Mouse (Mus musculus) mouse embryonic stem cell (cell line): ENCODE results near the gene Lypd5.

ENCODE experiments used
- in situ Hi-C, 2 experiments: fragments of 300-500 bp; cut with MboI; formaldehyde crosslinking; loops; 1 replicate in 1 of 2; 3 replicates in 1 of 2; pipeline ENCODE4 v1.14.3; 2019 to 2020; ENCODE audit warnings: low sequenced_read_pairs in 2 of 2, low pct_unique_long_range_greater_than_20kb in 1 of 2, mixed read lengths in 1 of 2; ENCODE audit not compliant: unreplicated experiment in 1 of 2

Gene Lypd5

DNA sequence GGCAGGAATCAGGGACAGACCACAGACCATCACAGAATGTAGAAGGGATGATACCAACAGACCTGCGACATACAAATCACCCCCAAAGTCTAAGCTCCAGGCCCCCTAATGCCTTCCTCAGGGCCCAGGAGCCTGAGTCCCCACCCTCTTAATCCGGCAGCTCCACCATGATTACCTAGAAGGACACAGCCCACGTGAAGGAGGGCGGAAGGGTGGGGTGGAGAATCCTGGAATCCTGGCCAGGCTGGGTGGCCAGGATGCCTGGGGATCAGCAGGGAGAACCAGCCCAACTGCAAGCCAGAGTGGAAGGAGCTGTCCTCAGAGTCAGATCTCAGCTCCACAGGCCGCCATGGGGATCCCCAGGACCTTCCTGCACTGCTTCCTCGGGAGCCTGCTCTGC lies at the start of gene Lypd5:
Lypd5 (plus strand) TSS at position 301 of the 400 bp plus-strand sequence.
- in situ Hi-C loops: loop anchor here in 1 of 2 experiments (5.0 kb wide), 2 partner anchors 38 to 197 kb away; no protein-coding TSS in a partner anchor

DNA sequence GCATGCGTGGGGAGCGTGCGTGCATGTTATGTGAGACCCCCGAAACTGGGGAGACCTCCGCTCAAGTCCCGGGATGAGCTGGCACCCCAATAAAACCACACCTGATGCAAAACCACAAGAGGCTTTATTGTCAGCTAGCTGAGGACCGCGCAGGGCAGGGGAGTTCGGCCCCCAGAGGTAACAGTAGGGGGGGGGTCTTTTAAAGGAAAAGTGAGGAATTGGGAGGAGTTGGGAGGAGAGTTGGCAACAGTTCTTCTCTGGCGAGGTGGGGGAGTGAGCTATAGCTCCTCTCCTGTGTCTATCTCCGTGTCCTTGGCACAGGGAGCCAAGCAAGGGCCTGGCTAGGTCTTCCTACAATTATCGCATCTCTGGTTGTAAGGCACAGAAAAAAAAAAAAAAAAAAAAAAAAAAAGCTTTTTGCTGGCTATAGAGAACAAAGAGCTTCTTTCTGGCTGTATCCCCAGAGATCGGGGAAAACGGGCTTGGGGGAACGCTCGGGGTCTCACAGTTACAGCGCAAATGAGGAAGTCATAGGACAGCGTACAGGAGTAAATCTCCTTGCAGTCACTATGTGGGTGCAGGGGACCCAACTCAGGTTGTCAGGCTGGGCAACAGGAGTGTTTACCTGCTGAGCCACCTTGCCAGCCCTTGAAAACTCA lies 49.0 kb upstream of the Lypd5 start:
- in situ Hi-C loops: loop anchor here in 1 of 2 experiments (25.0 kb wide), 1 partner anchor 338 kb away; the partner anchor contains the start of genes Vmn1r180 and Vmn1r181

DNA sequence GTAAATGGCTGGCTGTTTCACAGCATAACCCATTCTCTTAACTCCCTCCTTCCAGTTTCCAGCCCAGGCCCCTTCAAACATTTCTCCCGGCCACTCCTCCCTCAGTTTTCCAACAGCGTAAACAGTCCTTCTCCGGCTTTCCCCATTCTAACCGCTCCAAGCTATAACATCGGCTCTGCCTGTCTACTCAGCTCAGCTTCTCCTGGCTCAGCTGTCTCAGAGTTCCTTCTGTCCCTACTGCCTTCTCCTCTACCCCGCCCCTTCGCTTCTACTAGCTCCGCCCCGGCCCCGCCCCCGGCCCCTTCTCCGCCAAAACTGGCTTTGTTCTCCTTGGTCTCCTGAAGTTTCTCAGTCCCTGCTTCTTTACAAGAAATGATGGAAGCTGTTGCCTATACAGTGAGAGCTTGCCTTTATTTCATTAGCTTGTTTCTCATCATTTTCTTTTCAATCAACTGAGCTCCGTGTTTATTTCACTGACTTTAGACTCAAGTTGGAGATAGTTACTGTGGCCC lies 48.2 kb upstream of the Lypd5 start, which contains the start of gene Zfp61:
Zfp61 (minus strand) TSS at position 462 of the 512 bp plus-strand sequence.
- in situ Hi-C loops: no loop called here

DNA sequence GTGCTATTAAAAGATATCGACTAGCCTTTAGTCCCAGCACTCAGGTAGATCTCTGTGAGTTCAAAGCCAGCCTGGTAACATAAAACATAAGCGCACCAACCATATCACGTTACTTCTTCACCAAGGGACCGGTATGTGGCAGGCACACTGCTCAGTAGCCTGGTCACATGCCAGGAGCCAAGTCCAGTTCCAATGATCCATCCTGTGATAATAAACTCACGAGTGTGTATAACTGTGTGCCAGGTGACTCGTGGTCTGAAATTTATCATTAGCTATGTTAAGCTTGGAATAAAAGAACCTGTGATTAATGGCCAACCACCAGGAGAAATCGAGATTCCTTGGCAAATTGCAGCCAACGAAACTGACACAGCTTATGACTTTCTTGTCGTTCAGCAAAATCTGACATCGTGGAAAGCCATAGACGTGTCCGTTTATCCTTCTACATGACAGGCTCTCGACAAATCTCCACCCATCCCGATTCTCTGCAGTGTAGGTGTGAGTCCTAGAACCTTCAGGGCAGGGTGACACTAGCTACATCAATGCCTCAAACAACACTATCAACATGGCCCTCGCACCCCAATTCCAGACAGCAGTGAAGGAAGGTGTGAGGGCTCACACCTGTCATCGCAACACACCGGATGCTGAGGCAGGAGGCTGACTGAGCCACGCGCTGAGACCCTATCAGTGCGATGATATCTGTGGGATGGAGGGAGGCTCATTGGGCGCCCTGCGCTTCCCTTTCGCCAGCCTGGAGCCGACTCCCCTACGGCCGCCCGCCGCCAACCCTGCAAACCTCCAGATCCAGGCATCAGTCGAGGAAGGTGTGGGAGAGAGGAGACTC lies 33.0 kb upstream of the Lypd5 start:
- in situ Hi-C loops: no loop called here

DNA sequence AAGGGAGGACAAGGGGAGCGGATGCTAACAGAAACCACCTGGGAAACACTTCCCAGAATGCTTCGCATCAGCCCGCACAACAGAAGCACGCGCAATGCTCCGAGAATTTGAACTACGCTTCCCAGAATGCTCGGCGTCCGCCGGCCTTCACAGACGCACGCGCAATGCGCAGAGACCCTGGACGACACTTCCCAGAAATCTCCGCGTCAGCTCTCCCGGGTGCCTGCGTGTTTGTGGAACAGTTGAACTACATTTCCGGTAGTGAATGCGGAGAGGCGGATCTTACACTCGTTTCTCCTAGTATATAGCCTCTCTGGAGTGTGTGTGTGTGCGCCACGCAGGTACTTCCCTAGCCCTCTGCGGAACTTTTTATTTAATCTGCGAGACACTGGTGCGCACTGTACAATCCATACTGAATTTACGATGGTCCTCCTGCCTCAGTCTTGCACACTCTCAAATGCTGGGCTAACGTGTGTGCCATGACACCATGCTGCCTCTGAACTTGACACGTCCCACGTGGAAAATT lies 32.4 kb upstream of the Lypd5 start, which contains the start of gene Zfp94:
Zfp94 (minus strand) TSS at position 100 of the 526 bp plus-strand sequence.
- in situ Hi-C loops: no loop called here

DNA sequence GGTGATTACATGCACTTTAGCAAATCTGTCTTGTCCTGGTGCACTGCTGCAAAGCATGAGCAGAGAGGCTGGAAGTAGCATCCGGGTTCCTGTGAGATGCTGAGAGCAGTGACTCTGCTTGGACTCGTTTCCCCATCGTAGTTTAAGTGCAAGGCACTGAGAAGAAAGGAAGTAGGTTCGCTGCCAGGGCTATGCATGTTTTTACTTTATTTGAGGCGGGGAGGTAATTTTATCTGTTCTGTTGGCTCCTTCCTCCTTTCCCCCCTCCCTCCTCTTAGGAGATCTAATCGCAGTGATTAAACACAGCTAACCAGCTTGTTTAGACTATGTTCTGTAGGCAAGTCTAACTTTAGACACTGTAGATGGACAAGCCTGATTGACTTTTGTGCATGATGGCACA lies 30.1 kb upstream of the Lypd5 start:
- in situ Hi-C loops: no loop called here

DNA sequence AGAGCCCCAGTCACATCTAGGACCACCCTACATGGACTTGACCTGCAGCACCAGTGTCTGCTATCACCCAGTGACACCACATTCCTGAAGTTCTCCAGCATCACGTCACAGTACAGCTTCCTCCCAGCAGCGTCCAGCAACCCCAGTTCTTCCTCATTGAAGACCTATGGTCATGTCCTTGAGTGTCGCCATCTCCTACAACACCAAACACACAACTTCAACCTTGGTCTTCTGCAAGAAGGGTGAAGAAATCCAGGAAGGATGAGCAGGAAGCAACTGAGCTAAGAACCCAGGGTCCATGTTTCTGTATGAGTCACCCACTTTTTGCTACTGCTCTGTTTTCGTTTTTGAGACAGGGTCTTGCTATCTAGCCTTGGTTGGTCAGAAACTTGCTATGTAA lies 26.4 kb upstream of the Lypd5 start:
- in situ Hi-C loops: no loop called here

DNA sequence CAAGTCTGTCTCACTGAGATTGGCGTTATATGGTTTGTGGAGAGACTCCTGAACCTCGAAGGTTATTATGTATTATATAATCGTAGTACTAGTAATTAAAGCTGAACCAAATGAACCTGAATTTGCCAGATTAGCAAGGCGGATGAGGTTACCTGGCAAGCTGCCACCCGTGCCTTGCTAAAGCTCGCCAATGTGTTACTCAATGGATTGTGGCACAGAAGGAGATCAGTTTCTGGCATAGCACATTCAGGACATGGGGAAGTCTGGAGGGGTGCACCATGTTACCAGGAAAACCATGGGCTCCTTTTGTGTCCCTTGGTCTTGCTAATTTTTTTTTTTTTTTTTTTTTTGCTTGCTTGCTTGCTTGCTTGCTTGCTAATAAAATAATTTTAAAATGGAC lies 23.8 kb upstream of the Lypd5 start:
- in situ Hi-C loops: no loop called here

DNA sequence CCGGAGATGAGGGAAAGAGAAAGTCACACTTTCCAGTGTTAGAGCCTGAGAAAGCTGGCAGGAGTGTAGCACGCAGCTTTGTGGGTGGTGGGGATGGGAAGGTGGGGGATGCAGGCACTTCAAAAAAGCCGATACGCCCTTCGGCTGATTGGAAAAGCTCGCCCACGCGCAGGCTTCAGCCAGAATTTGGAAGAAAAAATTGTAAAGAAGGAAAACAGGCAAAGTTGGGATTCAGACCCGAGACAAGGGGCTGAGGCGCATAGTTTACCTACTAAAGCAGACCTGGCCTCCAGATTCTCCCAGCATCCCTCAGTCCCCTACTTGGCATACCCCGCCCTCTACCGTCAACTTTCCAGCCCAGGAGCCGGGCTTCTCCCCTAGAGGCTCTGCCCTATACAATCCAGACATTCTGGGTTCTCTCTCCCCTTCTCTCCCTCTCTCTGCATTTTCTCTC lies 23.3 kb upstream of the Lypd5 start:
- in situ Hi-C loops: no loop called here

DNA sequence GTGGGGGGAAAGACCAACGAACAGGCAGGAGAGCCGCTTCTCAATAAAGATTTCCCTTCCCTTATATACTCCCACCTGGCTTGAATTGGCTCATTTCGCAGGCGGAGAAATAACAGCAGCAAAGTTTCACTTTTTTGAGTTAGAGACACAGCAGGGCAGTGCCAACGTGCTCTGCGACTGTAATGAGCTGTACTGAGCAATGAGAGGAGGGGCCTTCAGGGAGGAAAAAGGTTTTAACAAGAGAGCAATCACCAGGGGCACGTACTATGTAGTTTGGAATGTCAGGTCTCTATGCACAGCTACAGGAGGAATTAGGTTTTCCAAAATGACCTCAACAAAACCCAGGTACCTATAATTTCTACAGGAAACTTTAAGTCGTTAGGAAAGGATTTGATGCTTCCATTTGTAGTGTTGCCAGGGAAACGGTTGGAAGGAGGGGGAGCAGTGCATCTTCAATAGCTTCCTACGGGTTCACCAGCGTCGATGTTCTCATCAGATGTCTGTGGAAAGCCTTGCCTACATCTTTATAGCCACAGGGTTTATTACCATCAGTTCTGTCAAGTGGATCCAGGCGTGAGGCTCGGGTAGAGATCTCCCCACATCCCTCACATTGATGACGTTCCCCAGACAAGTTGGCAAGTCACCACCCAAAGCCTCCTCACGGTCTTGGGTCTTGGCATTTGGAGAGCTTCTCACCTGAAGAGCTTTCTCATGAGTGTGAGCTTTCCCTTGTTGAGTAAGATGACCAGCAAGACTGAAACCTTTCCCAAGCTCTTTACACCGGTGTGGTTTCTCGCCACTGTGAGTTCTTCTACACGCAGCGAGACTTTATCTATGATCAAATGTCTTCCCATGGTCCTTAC lies 22.5 kb upstream of the Lypd5 start:
- in situ Hi-C loops: no loop called here

DNA sequence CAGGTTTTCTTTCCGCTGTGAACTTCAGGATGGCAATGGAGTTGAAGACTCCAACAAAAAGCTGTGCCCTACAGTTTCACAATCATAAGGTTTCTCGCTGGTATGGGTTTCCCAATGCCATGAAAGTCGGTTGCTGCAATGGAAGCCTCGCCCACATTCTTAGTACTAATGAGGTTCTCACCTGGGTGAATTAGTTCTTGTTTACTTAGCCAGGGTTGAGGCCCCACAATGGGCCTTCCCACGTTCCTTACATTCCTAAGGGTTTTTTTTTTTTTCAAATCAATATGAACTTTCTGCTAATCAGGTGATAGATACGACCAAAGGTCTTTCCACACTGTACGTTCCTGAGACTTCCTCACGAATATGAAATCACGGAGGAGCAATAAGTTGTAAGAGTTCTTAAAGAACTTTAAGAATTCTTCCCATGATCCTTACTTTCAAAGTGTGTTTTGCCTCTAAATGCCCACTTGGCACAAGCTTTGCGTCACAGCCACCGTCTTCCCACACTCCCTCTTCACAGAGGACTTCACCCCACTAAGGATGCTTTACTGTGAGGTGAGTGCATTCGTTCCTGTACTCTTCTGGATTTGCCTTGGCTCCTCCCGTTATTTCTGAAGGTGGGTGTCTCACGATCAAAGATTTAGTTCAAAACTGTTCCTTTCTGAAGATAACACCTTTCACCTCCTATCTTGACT lies 21.6 kb upstream of the Lypd5 start:
- in situ Hi-C loops: no loop called here

DNA sequence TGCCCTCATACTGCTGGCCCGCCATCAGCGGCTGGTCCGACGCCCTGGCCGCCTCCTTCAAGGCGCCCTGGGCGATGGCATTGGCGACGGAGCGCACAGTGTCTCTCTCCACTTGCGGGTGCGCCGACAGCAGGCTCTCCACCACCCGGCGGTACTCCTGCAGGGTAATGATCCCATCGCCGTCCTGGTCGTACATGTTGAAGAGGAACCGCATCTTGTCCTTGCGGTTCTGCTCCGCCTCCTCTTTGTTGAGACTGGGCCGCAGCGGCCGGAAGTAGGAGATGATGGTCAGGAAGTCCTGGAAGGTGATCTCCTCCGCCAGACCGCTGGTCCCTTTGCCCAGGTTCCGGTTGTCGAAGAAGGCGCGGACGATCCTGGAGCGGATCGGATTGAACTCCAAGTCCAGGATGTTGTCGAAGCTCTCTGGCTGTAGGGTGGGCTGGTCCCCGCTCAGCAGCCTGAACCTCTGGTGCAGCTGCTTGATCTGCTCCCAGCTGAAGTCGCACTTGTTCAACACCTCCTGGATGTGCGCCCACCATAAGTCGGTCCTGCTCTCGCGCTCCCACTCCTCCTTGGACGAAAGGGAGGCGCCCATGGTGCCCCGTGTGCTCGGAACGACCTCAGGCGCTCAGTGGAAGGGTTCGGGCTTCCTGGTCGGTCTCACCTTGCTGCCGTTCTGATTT lies 15.6 kb upstream of the Lypd5 start, which contains the start of gene Tescl:
Tescl (minus strand) TSS at position 633 of the 683 bp plus-strand sequence.
- in situ Hi-C loops: no loop called here

DNA sequence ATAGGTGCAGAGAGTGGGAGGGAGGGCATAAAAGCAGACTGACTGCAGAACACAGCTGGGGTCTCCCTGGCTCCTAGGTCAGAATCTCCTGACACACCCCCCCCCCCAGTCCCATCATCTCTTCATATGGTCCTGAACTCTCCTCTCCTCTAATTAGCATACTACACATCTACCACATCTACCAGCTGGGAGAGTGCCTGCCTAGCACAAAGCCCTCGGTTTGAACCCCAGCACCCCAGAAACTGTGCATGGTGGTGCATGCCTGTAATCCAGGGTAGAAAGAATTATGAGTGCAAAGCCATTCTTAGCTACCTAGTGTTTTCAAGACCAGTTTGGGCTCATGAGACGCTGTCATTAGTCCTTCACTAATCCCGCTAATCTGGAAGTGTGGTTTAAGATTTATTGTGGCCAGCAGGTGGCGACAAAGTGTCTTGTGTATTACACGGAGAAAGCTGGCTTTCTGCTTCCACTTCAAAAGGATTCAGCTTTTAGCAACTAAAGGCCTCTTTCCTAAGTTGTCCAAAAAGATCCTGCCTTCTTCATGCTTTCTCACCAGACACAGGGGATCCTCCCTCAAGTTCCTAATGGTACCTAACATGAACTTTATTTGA lies 13.2 kb upstream of the Lypd5 start:
- in situ Hi-C loops: no loop called here

DNA sequence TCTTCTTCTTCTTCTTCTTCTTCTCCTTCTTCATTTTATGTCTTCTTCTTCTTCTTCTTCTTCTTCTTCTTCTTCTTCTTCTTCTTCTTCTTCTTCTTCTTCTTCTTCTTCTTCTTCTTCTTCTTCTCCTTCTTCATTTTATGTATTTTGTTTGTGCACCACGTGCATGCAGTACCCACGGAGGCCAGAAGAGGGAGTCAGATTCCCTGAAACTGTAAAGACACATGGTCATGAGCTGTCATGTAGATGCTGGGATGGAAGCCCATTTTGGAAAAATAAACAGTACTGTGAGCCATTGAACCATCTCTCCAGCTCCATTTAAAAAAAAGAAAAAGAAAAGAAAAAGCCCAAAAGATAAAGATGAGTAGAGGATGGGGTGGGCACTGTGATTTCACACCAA lies 10.8 kb upstream of the Lypd5 start:
- in situ Hi-C loops: no loop called here

DNA sequence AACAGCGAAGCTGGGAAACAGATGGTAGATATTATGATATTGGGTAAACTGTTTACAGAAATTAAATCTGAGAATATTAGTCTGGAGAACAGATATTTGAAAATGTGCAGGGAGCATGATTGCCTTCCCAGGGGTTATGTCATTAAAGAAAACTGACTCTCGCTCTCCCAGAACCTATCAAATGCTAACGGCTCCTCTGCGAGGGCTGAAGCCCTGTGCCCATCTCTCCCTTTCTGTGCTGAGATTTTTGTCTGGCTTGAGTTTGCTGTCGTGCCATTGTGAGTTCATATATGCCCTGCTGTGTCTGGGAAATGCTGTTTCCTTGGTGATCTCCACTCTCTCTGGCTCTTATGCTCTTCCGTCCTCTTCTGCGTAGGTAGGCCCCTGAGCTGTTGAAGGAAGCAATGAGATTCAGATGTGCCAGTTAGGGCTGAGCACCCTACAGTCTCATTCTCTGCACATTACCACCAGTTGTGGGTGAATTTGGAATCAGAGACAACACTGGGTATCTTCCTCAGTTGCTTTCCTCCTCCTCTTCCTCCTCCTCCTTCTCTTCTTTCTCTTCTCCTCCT lies 5.2 kb upstream of the Lypd5 start:
- in situ Hi-C loops: no loop called here

DNA sequence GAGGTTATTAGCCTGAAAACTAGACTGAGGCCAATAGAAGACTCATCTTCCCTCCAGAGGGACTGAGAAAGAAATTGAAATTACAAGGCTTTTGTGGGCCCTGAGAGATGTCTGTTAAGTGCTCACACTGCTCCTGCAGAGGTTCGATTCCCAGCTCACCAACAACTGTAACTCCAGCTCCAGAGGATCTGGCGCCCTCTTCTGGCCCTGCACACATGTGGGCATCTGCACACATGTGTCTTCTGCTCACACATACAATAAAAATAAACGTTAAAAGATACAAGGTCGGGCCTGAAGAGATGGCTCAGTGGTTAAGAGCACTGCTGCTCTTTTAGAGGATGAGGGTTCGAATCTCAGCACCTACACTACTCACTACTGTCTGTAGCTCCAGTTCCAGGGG lies 2.6 kb upstream of the Lypd5 start:
- in situ Hi-C loops: loop anchor here in 1 of 2 experiments (5.0 kb wide), 2 partner anchors 41 to 194 kb away; no protein-coding TSS in a partner anchor
